Mouse (Mus musculus): ENCODE measurements at regions not wholly inside any gene's neighbourhood (a gene's known extent, or its start where the extent isn't known, plus 50 kb on each side); places are given as distances from the start of the nearest gene placed in this dataset.
"Not testable (repeated sequence)": the region's sequence is repeated elsewhere in the genome, so short reads cannot be mapped to it uniquely, and the experiment has no call there.

- Histone ChIP-seq H3K4me3 (ENCODE audit: insufficient read depth, low read length) (no peak overlapping the region), H3K4me1 (ENCODE audit: control insufficient read depth, insufficient read depth, low read length) (peaks cover 6% of the 10 kb centered on the region), H3K27ac (ENCODE audit: insufficient read depth, low read depth, low read length) (no peak overlapping the region)
- TF ChIP-seq POLR2A (IDR thresholded peaks at IDR 0.05; ENCODE audit: borderline replicate concordance, low read depth, low read length) (no peak), CTCF (IDR thresholded peaks at IDR 0.05; ENCODE audit: low read depth, low read length) (no peak)
Observed at GRCm38 (mm10) chr9:41425225-41425624, 263.7 kb upstream of the Ubash3b start.

- no peak overlapping the region for H3K4me3 ChIP-seq (ENCODE audit: insufficient read depth, low read length)
- no peak overlapping the region for H3K27ac ChIP-seq (ENCODE audit: insufficient read depth, low read depth, low read length)
- no peak for TF ChIP-seq POLR2A (IDR thresholded peaks at IDR 0.05; ENCODE audit: borderline replicate concordance, low read depth, low read length)
- TF ChIP-seq CTCF (IDR thresholded peaks at IDR 0.05; ENCODE audit: low read depth, low read length): no peak
- no peaks in the 10 kb centered on the region for H3K4me1 ChIP-seq (ENCODE audit: control insufficient read depth, insufficient read depth, low read length)
Observed at GRCm38 (mm10) chr9:41413791-41414190, 252.3 kb upstream of the Ubash3b start.

- not testable (repeated sequence) for H3K4me3 ChIP-seq (ENCODE audit: insufficient read depth, low read length); H3K27ac ChIP-seq (ENCODE audit: insufficient read depth, low read depth, low read length); H3K4me1 ChIP-seq (ENCODE audit: control insufficient read depth, insufficient read depth, low read length)
Observed at GRCm38 (mm10) chr9:41413091-41413490, 251.6 kb upstream of the Ubash3b start.

GRCm38 (mm10) chr9:41412174-41412757 lies 250.8 kb upstream of the Ubash3b start:
- TF ChIP-seq CTCF (IDR thresholded peaks at IDR 0.05; ENCODE audit: low read depth, low read length) (no peak), POLR2A (IDR thresholded peaks at IDR 0.05; ENCODE audit: borderline replicate concordance, low read depth, low read length) (no peak)
- no peak overlapping the region for H3K4me3 ChIP-seq (ENCODE audit: insufficient read depth, low read length)
- no peak overlapping the region for H3K27ac ChIP-seq (ENCODE audit: insufficient read depth, low read depth, low read length)
- no peaks in the 10 kb centered on the region for H3K4me1 ChIP-seq (ENCODE audit: control insufficient read depth, insufficient read depth, low read length)

GRCm38 (mm10) chr9:41408301-41408700 lies 246.8 kb upstream of the Ubash3b start:
- TF ChIP-seq CTCF (IDR thresholded peaks at IDR 0.05; ENCODE audit: low read depth, low read length) (no peak), POLR2A (IDR thresholded peaks at IDR 0.05; ENCODE audit: borderline replicate concordance, low read depth, low read length) (no peak)
- no peak overlapping the region for H3K4me3 ChIP-seq (ENCODE audit: insufficient read depth, low read length)
- no peak overlapping the region for H3K27ac ChIP-seq (ENCODE audit: insufficient read depth, low read depth, low read length)
- no peaks in the 10 kb centered on the region for H3K4me1 ChIP-seq (ENCODE audit: control insufficient read depth, insufficient read depth, low read length)

- no peak overlapping the region for H3K4me3 ChIP-seq (ENCODE audit: insufficient read depth, low read length)
- H3K27ac ChIP-seq (ENCODE audit: insufficient read depth, low read depth, low read length): no peak overlapping the region
- TF ChIP-seq POLR2A (IDR thresholded peaks at IDR 0.05; ENCODE audit: borderline replicate concordance, low read depth, low read length): no peak
- no peak for TF ChIP-seq CTCF (IDR thresholded peaks at IDR 0.05; ENCODE audit: low read depth, low read length)
- H3K4me1 ChIP-seq (ENCODE audit: control insufficient read depth, insufficient read depth, low read length): no peaks in the 10 kb centered on the region
Observed at GRCm38 (mm10) chr9:41407078-41407477, 245.6 kb upstream of the Ubash3b start.

- TF ChIP-seq POLR2A (IDR thresholded peaks at IDR 0.05; ENCODE audit: borderline replicate concordance, low read depth, low read length) (no peak), CTCF (IDR thresholded peaks at IDR 0.05; ENCODE audit: low read depth, low read length) (no peak)
- Histone ChIP-seq H3K4me1 (ENCODE audit: control insufficient read depth, insufficient read depth, low read length) (no peaks in the 10 kb centered on the region), H3K27ac (ENCODE audit: insufficient read depth, low read depth, low read length) (no peak overlapping the region), H3K4me3 (ENCODE audit: insufficient read depth, low read length) (no peak overlapping the region)
Observed at GRCm38 (mm10) chr9:41402942-41403341, 241.4 kb upstream of the Ubash3b start.

GRCm38 (mm10) chr9:41400950-41401349 lies 239.5 kb upstream of the Ubash3b start:
- H3K4me1 ChIP-seq (ENCODE audit: control insufficient read depth, insufficient read depth, low read length): no peaks in the 10 kb centered on the region
- no peak for TF ChIP-seq CTCF (IDR thresholded peaks at IDR 0.05; ENCODE audit: low read depth, low read length)
- no peak for TF ChIP-seq POLR2A (IDR thresholded peaks at IDR 0.05; ENCODE audit: borderline replicate concordance, low read depth, low read length)

GRCm38 (mm10) chr9:41395471-41395870 lies 234.0 kb upstream of the Ubash3b start:
- Histone ChIP-seq H3K27ac (ENCODE audit: insufficient read depth, low read depth, low read length) (no peak overlapping the region), H3K4me1 (ENCODE audit: control insufficient read depth, insufficient read depth, low read length) (no peaks in the 10 kb centered on the region), H3K4me3 (ENCODE audit: insufficient read depth, low read length) (no peak overlapping the region)
- TF ChIP-seq POLR2A (IDR thresholded peaks at IDR 0.05; ENCODE audit: borderline replicate concordance, low read depth, low read length) (no peak), CTCF (IDR thresholded peaks at IDR 0.05; ENCODE audit: low read depth, low read length) (no peak)

More at GRCm38 (mm10) chr9:41400950-41401349, 239.5 kb upstream of the Ubash3b start:
- no peak overlapping the region for H3K27ac ChIP-seq (ENCODE audit: insufficient read depth, low read depth, low read length)
- no peak overlapping the region for H3K4me3 ChIP-seq (ENCODE audit: insufficient read depth, low read length)

GRCm38 (mm10) chr9:41391591-41392320 lies 230.3 kb upstream of the Ubash3b start:
- Histone ChIP-seq H3K4me1 (ENCODE audit: control insufficient read depth, insufficient read depth, low read length) (no peaks in the 10 kb centered on the region), H3K27ac (ENCODE audit: insufficient read depth, low read depth, low read length) (no peak overlapping the region), H3K4me3 (ENCODE audit: insufficient read depth, low read length) (no peak overlapping the region)
- no peak for TF ChIP-seq CTCF (IDR thresholded peaks at IDR 0.05; ENCODE audit: low read depth, low read length)
- no peak for TF ChIP-seq POLR2A (IDR thresholded peaks at IDR 0.05; ENCODE audit: borderline replicate concordance, low read depth, low read length)
